Mouse (Mus musculus) left cerebral cortex, adult 8-10 months (tissue): ENCODE measurements at regions not wholly inside any gene's neighbourhood (a gene's known extent, or its start where the extent isn't known, plus 50 kb on each side); places are given as distances from the start of the nearest gene placed in this dataset.

Experiments
- DNase-seq, 2 experiments: peaks; one replicate each; pipeline ENCODE4 v3.0.0; 2022; ENCODE audit warnings: low spot score in 2 of 2

- no peak for DNase-seq
Observed at GRCm38 (mm10) chr13:59925845-59926481, 103.0 kb upstream of the Tut7 start.

GRCm38 (mm10) chr13:59917185-59917584 lies 94.2 kb upstream of the Tut7 start:
- DNase-seq = no peak

- DNase-seq = no peak
Observed at GRCm38 (mm10) chr13:59916166-59917044, 93.5 kb upstream of the Tut7 start.

GRCm38 (mm10) chr13:59915734-59916133 lies 92.8 kb upstream of the Tut7 start:
- no peak for DNase-seq

GRCm38 (mm10) chr13:59910179-59911071 lies 87.5 kb upstream of the Tut7 start:
- no peak for DNase-seq

- DNase-seq = no peak
Observed at GRCm38 (mm10) chr13:59909400-59909799, 86.5 kb upstream of the Tut7 start.

GRCm38 (mm10) chr13:59908786-59909185 lies 85.8 kb upstream of the Tut7 start:
- no peak for DNase-seq

- no peak for DNase-seq
Observed at GRCm38 (mm10) chr13:59905488-59905887, 82.5 kb upstream of the Tut7 start.

GRCm38 (mm10) chr13:59904415-59904814 lies 81.5 kb upstream of the Tut7 start:
- no peak for DNase-seq

- DNase-seq = no peak
Observed at GRCm38 (mm10) chr13:59899521-59899920, 76.6 kb upstream of the Tut7 start.

GRCm38 (mm10) chr13:59895754-59896153 lies 72.8 kb upstream of the Tut7 start:
- DNase-seq = no peak

- DNase-seq = no peak
Observed at GRCm38 (mm10) chr13:59894094-59894493, 71.1 kb upstream of the Tut7 start.

GRCm38 (mm10) chr13:59892961-59893360 lies 70.0 kb upstream of the Tut7 start:
- no peak for DNase-seq

- DNase-seq = no peak
Observed at GRCm38 (mm10) chr13:59892340-59892739, 69.4 kb upstream of the Tut7 start.

GRCm38 (mm10) chr13:59891737-59892136 lies 68.8 kb upstream of the Tut7 start:
- DNase-seq = no peak

GRCm38 (mm10) chr13:59889468-59890117 lies 66.6 kb upstream of the Tut7 start:
- DNase-seq = peak; percentile 7 to 48

GRCm38 (mm10) chr13:59888038-59889016 lies 65.4 kb upstream of the Tut7 start:
- no peak for DNase-seq

GRCm38 (mm10) chr13:59887306-59887705 lies 64.4 kb upstream of the Tut7 start:
- DNase-seq = peak in 1 of 2 experiments; percentile 26

- no peak for DNase-seq
Observed at GRCm38 (mm10) chr13:59886572-59886971, 63.6 kb upstream of the Tut7 start.
